Mouse (Mus musculus) bone marrow, adult 2 months (tissue): ENCODE data around the gene Chst11. TPM values are rescaled to one million over a fixed set of nuclear protein-coding genes. Genes with fewer than 3 reads are reported as not detected.

Experiments
- H3K27ac ChIP-seq: fragments of 200-500 bp; 2 replicates; pipeline ENCODE4 v1.5.1; 2012; ENCODE audit warnings: low read depth, mild to moderate bottlenecking, control low read depth, inconsistent platforms, low read length; ENCODE audit not compliant: control insufficient read depth, poor library complexity, insufficient read depth
- H3K4me1 ChIP-seq: fragments of 200-500 bp; 2 replicates; pipeline ENCODE4 v1.6.1; 2011; ENCODE audit warnings: low read length; ENCODE audit not compliant: control insufficient read depth, insufficient read depth
- H3K4me3 ChIP-seq: fragments of 200-500 bp; replicated peaks from 2 replicates; pipeline ENCODE3; 2011; ENCODE audit warnings: mild to moderate bottlenecking, low read depth, low read length, control low read depth; ENCODE audit not compliant: control insufficient read depth
- CTCF ChIP-seq: fragments of 200-500 bp; IDR thresholded peaks from 2 replicates; pipeline ENCODE4 v1.5.1; 2011; ENCODE audit warnings: low read length, control low read depth; ENCODE audit not compliant: control insufficient read depth, insufficient read depth
- POLR2A ChIP-seq: fragments of 200-500 bp; IDR thresholded peaks from 2 replicates; pipeline ENCODE4 v1.6.1; 2011; ENCODE audit warnings: low read depth, mild to moderate bottlenecking, control low read depth, low read length, borderline replicate concordance; ENCODE audit not compliant: control insufficient read depth
- WGBS: fragments of 180-500 bp; shearing (Covaris S2); methylation state at CpG from one replicate; pipeline ENCODE4 v1.1.7; 2018; 5-methylcytosine and 5-hydroxymethylcytosine counted together
- polyA plus RNA-seq: library from polyadenylated mRNA; stranded (reverse); fragments of >200 nt; gene quantifications from 2 replicates; pipeline ENCODE4 v1.2.4, GENCODE M21; 2011; ENCODE audit warnings: low replicate concordance; ENCODE audit not compliant: missing spikeins, insufficient read depth, insufficient read length

Chst11 gene
- polyA plus RNA-seq, 1 experiment, result 6.4 TPM

DNA sequence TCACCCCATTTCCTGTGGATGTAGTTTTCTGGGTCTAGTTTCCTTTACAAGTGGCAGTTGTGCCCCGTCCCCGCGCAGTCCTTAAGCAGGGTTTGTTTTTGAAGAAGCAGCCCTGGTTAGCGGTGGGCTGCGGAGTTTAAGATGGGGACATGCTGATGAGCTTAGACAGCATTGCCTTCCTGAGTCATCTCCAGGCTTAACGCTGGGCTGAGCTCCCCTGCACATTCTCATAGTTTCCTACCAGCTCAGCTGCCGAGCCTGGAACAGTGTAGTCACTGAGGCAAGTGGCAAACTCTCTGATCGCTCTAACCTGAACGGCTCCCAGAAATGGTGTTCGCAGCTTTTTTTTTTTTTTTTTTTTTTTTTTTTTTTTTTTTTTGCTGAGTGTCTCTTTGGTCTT lies 109.0 kb downstream of the Chst11 start:
- WGBS, result 41% methylated on average over 10 of the region's 10 CpGs
- no peak overlapping the region for H3K4me3 ChIP-seq
- no peak overlapping the region for H3K27ac ChIP-seq
- TF ChIP-seq POLR2A, result no peak
- no peak for TF ChIP-seq CTCF
- H3K4me1 ChIP-seq, result no peaks in the 10 kb centered on the region; the same call in 1 of the 2 replicates

DNA sequence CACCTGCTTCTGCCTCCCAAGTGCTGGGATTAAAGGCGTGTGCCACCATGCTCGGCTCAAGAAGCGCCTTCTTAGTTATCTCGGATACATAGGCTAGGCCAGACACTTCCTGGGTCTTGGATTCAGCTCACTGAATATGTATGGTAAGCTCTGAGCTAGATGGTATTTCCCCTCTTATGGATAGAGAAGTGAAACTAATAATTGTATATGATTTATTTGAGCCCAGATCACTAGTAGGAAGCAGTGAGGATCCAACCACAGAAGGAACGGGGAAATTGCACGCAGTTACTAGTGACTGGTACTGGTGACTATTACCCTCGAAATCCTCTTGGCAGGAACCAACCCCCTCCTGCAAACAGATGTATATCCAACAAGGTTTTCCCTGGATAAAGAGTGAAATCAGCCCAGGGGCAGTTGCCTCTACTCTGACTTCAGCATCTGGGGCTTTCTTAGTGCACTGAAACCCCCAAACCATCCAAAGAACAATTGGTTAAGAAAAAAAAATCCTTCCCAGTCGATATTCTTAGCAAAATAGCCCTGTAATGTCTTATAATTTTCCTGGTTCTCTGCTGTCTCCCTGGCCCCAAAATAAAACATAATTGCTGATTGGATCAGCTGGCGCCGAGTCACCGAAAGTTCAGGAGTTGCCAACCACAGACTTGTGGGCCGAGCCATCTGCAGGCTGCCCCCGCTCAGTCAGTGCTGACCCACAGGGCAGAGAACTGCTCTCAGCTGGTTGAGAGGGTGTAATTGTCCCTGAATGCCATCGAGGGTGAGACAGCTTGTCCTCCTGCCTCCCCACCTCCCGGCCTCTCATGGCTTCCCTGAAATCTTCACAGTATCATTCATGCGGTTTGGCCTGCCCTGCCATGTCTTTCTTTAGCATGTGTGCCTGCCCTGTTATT lies 109.8 kb downstream of the Chst11 start:
- Histone ChIP-seq H3K4me1 (no peaks in the 10 kb centered on the region; the same call in 1 of the 2 replicates), H3K27ac (no peak overlapping the region), H3K4me3 (no peak overlapping the region)
- TF ChIP-seq CTCF (no peak), POLR2A (no peak)
- WGBS, result 38% methylated on average over 16 of the region's 16 CpGs

GRCm38 (mm10) chr10:83096257-83096656 lies 111.0 kb downstream of the Chst11 start:
- H3K4me1 ChIP-seq, result no peaks in the 10 kb centered on the region; the same call in 1 of the 2 replicates
- no peak for TF ChIP-seq POLR2A
- TF ChIP-seq CTCF, result no peak
- no peak overlapping the region for H3K4me3 ChIP-seq
- H3K27ac ChIP-seq, result no peak overlapping the region
- 87% methylated on average over 6 of the region's 6 CpGs for WGBS

- no peak for TF ChIP-seq POLR2A
- TF ChIP-seq CTCF, result no peak
- Histone ChIP-seq H3K4me1 (peaks cover 4% of the 10 kb centered on the region), H3K4me3 (no peak overlapping the region), H3K27ac (no peak overlapping the region)
- WGBS, result 68% methylated on average over 10 of the region's 10 CpGs
Observed at GRCm38 (mm10) chr10:83098940-83099339, 113.6 kb downstream of the Chst11 start.

- TF ChIP-seq CTCF, result 0 out of 2 replicates have a peak, but pooled peaks have one; percentile 10
- no peak for TF ChIP-seq POLR2A
- Histone ChIP-seq H3K4me1 (peaks cover 4% of the 10 kb centered on the region), H3K27ac (no peak overlapping the region), H3K4me3 (no peak overlapping the region)
- WGBS, result 78% methylated on average over 3 of the region's 3 CpGs
Observed at GRCm38 (mm10) chr10:83099669-83100068, 114.4 kb downstream of the Chst11 start.

GRCm38 (mm10) chr10:83100890-83101289 lies 115.6 kb downstream of the Chst11 start:
- H3K4me1 ChIP-seq, result peaks cover 4% of the 10 kb centered on the region
- peak overlapping the region; percentile 72 for H3K27ac ChIP-seq
- WGBS, result 1% methylated on average over 8 of the region's 8 CpGs
- H3K4me3 ChIP-seq, result no peak overlapping the region
- TF ChIP-seq CTCF (no peak), POLR2A (no peak)

GRCm38 (mm10) chr10:83101421-83102207 lies 116.3 kb downstream of the Chst11 start:
- H3K27ac ChIP-seq, result peak overlapping the region; percentile 44; the same call in 1 of the 2 replicates
- H3K4me3 ChIP-seq, result no peak overlapping the region
- 62% methylated on average over 9 of the region's 9 CpGs for WGBS
- H3K4me1 ChIP-seq, result peaks cover 4% of the 10 kb centered on the region
- TF ChIP-seq CTCF (no peak), POLR2A (no peak)

GRCm38 (mm10) chr10:83102745-83103144 lies 117.4 kb downstream of the Chst11 start:
- 88% methylated on average over 15 of the region's 15 CpGs for WGBS
- H3K4me3 ChIP-seq, result no peak overlapping the region
- peaks cover 4% of the 10 kb centered on the region for H3K4me1 ChIP-seq
- H3K27ac ChIP-seq, result no peak overlapping the region
- TF ChIP-seq CTCF, result no peak
- no peak for TF ChIP-seq POLR2A
